Mouse (Mus musculus): ENCODE measurements around the gene Scube1. TPM values are rescaled to one million over a fixed set of nuclear protein-coding genes. Genes with fewer than 3 reads are reported as not detected.
A peak's percentile ranks its signal among the peaks of the same experiment; 100 is the strongest.

Gene Scube1
- polyA plus RNA-seq, 2 experiments from 2014 or later: not detected

DNA sequence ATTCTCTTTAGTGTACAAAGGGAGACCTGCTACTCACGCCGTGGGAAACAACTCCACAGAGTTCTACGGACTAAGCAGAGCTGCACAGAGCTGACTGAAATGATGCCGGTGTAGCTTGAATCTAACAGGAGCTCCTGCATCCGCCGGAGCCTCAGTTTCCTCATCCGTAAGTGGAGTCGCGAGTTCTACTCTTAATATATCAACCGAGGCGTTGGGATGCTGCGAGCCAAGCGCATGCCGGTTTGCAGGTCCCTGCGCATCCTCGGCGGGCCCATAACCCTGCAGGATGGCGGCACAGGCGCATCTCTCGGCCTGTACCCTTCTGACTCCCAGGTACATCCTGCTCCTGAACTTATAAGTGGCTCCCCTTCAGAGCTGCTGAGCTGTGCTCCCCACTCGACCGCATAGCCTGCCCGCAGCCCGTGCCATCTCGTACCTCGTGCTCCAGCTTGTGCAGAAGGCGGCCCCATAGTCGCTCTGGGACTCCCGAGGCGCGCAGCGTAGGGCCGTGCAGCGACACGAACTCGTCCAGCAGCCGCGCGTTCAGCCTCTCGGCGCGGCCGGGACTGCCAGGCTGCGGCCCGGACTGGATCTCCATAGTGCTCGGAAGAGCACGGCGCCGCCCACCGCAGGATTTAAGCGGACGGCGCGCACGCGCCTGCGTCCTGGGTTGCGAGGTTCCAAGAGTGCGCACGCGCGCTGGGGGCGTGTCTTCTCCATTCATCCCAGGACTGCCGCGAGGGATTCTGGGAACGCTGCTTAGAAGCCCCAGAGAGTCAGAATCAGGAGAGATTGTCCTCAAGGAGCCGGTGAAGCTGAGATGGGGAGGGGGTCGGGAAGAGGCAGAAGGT, 130.1 kb downstream of the Scube1 start, which contains the start of gene Ttll12:
TSS of gene Ttll12 (minus strand) at position 645 of the 851 bp plus-strand sequence.
- ATAC-seq: peak; percentile 88

DNA sequence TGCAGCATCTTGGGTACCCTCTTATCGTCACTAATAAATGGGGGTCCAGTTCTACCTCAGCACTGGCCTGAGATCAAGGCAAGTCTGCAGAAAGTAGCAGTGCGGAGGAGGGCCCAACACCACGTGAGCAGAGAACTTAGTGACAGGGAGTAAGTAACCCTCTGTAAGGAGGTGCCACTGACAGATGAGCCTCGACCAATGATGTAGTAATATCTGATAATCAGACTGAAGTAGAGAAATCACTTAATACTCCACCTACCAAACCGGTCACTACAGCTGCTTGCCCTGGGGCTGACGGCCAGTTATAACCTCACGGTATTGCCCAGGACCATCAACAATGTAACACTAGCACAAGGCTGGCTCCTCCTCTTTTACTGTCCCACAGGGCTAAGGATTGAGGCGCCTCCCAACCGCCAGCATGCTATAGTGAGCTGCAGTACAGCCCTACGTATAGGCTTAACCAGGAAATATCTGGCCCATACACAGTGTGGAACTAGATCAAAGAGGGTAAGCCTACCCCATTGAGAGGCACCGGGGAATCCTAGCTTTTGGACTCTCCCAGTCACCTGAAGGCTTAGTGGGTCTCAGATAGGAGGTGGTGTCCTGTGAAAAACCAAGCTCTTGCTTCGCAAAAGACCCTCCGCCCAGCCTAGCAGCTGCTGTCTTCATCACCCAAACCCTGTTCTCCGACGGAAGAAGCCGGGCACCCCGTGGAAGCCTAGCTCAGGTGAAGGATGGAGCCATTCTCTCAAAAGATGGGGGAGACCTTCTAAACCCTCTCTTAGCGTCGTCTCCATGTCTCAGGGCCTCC, 130.9 kb downstream of the Scube1 start:
- no peak for ATAC-seq

DNA sequence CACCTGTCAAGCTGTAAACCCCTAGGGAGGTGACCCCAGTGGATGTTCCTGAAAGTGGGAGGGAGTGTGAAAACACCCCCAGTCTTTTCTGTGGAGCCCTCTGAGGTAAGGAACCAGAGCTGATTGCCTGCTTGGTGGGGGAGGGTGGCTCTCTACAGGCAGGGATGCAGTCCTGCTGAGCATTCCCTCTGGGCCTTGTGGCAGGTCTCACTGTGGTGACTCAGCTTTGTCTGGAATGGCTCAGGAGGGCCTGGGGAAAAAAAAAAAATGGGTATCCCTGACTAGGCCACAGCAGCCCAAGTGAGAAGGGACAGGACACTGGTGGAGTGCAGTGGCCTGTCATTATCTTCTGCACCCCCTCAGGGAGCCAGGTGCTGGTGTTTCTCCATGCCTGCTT, 131.6 kb downstream of the Scube1 start:
- no peak for ATAC-seq

DNA sequence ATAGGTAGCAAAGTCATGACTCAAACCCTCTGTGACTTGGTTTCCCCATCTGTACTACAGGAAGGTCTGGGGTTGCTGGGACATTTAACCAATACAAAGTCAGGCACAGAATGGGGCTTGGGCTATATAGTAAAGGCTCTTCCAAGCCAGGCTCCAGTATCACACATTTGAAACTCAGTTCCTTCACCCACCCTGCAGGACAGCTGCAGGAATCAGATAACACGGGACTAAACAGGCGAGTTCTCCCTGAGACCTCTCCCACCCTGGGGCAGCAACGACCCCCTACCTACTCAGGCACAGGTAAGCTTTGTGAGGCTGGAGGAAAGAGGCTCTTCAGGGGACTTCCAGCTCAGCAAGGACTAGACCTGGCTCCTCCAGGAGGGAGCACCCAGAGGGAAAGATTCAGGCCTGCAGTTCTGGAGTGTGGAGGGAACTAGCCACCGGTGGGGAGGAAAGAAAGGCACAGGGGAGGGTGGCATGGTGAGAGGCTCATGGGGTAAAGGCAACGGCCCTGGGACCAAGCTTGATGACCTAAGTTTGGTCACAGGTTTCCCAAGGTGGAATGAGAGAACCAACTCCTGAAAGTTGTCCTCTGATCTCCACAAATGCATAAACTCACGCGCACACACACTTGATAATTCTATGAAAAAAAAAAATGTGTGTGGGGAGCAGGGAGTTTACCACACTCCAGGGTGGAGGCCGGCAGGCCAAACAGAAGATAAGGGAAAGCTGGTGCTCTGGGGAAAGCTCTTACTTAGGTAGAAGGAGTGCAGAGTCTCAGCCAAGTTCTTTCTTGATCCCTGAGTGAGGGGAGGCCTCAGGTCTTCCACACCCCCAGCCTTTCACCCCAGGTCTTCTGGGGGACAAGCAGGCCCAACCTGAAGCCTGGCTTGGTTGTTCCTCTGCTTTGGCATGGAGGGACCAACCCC, 132.3 kb downstream of the Scube1 start:
- ATAC-seq: no peak

DNA sequence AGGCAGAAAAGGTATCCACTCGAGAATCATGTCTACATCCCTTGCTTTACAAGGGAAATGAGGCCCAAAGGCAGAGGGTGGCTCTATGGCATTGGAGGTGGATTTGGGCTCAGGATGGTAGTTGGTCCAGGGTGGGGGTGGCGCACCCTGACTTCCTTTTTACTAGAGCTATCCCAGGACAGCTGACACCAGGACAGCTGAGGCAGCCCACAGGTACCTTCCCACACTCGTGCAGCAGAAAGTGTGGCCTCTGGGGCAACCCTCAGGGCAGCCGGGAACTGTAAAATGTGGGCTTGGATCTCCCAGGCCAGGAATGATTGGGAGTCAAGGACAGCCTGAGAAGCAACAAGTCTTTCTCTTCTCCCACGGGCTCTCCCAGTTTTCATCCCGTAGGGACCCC, 133.1 kb downstream of the Scube1 start:
- ATAC-seq: no peak

DNA sequence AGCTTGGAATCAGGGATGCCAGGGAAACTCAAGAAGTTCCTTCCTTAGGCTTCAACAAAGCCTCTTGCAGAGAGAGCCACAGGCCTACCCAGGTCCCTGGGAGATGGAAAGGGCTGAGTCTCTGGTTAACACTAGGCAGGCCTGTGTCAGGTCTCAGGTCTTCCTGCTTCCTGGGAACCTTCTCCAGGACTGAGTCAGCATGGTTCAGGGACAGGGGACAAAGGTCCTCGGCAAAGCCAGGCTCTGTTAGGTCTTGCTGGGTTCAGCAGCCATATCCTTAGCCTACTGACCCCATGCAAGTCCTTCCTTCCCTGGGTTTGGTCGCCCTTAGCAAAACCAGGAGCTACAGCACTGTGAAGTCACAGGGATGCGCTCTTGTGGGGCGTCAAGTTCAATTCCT, 134.0 kb downstream of the Scube1 start:
- ATAC-seq: no peak

DNA sequence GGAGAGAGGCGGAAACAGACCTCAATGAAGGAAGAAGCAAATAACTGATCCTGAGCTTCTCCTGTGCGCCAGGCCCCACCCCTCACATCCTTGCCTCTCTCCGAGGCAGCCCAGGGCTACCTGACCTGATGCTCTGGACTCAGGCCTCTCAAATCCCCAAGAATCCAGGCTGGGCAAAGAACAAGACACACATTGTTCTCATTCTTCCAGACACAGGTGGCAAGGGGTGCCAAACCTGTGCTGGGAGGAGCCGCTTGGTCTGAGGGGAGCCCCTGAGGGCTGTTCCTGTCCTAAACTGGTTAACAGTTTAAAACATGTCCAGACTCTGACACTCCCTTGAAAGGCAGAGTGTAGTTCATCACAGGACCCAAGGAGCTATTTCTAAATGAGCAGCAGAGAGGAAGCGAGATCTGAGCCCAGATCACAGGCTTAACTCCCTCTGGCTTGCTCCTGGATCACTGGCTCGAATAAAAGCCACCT, 140.0 kb downstream of the Scube1 start:
- no peak for ATAC-seq

DNA sequence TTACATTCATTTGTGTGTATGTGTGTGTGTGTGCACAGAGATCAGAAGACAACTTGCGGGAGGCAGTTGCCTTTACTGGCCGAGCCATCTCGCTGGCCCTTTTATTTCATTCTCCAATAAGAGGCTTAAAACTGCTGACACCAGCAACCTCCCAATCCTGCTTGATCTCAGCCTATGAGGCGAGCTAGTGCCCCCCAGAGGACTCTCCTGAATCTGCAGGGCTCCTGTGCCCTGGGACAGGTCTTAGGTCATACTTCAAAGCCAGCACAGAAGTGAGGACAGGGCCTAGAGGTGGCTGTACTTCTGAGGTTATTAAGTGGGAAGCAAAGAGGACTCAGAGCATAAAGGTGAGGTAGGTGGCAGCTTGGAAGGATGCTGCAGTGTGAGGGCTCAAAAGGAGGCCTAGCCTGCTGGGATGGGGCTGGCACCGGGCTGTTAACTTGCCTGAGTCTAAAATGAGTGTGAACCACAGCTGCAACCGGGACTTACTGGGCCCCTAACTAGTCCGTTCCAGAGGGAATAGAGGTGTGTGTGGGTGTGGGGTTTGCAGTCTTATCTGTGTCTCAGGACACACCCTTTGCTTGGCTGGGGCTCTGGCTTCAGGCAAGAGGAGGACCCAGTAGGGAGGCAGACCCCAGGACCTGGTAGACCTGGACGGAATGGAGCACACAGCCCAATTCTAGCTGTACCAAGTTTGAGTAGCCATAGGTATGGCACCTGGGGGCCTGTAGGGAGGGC, 141.2 kb downstream of the Scube1 start:
- no peak for ATAC-seq

DNA sequence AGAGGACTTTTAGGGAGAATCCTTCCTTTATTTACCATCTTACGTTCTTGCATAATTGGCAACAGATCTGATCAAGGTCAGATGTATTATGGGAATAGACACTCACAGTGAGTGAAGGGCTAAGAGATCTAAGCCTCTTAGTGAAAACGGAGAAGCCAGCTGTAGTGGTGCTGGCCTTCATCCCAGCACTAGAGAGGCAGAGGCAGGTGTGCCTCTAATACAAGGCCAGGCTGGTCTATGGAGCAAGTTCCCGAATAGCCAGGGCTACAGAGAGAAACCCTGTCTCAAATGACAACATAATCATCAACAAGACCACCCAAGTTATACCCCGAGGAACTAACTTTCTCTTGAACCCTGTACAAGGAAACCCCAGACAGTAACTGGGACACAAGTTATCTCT, 141.9 kb downstream of the Scube1 start:
- ATAC-seq: no peak

DNA sequence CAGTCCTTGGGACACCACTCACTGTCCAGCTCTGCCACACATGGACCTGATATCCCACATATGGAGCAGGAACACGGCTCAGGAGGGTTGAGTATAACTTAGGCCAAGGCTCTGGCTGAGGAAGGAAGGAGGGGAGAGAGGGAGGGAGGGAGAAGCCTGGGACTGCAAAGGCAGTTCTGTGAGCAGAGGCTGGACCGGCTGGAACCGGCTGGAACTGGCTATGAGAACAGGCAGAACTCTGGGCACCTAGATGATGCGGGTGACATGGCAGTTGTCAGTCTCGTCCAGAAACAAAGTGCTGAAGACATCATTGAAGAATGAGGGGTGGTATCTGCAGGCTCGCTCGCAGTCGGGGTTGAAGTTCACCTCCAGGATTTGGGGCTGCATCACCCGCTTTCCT, 148.2 kb downstream of the Scube1 start:
- no peak for ATAC-seq

DNA sequence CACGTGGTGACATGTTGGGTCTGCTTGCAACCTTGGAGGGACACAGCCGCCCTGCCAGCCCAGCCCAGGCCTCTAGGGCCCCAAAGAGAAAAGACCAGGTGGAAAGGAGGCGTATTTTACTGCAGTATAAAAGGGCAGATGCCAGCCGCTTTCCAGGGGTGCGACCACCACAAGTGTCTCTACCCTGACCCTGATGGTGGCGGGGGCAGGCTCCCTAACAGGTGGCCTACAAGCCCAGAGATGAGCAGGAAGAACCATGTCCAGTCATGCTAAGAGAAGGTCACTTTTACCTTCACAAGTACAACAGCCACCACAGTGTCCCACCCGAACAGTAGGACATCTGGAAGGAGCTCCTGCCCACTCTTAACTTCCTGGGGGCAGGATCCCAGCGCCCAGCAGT, 149.3 kb downstream of the Scube1 start:
- no peak for ATAC-seq

DNA sequence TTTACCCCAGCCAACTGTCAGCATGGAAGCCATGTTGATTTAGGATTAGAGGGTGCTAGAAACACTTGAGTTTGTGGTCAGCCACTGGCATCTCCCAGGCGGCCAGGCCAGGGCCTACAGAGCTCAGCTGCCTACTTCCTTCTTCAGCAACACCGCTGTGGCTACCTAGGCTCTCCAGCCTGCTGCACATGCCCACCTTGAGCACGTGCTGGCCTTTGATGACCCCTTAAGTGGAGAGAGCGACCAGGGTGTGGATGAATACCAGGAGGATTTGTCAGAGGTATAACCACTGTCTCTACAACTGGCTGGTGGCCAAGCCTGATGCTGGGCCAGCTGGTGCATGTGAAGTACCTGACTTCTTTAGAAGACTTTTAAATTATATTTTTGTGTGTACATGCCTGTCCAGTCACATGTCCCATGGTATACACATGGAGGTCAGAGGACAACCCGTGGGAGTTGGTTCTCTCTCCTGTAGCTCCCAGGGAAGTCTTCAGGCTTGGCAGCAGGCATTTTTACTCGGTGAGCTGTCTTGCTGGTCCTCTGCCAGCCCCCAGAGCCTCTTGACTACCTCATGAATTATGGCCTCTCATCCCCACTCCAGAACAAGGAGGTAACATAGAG, 150.0 kb downstream of the Scube1 start:
- no peak for ATAC-seq

DNA sequence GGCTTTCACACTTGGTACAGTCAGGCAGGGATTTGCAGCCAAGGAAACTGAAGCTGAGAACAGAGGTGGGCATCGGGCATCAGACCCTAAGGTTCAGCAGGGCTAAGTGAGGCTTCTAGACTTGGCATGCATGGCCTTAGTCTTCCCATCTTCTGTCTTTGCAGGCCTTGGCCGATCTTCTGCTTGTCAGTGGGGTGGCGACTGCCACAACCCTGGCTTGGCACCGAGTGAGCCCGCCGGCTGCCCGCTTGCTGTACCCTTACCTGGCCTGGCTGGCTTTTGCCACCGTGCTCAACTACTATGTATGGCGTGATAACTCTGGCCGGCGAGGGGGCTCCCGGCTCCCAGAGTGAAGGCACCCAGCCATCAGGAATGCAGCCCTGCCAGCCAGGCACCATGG, 151.2 kb downstream of the Scube1 start:
- no peak for ATAC-seq

DNA sequence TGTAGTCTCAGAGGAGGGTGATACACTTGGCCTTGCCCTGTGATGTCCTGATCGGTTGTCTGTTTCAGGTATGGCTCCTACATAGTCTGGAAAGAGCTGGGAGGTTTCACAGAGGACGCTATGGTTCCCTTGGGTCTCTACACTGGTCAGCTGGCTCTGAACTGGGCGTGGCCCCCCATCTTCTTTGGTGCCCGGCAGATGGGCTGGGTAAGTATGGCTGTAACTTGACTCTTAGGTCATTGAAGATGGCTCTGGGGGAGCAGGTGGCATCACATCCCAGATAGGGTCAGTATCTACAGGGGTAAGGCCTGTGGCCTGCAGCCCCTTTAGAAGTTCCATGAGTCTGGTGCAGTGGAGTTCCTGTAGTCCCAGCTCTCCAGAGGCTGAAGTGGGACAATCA, 152.7 kb downstream of the Scube1 start:
- no peak for ATAC-seq

DNA sequence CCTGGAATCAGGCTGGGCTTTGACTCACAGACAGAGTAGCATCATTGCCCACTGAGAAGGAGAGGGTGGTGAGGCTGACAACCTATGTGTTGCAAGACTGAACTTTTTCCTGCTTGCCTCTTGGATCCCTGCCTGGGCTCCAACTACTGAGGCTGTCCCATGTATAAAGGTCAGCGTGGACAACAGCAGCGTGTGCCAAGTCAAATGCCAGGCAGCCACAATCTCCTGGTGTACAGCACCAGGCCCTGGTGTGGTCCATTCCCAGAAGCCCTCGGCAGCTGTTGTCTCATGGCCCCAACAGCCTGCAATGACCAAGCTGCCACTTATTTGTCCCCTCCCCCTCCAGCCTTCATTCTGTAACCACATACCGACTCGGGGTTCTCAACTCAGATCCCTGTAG, 153.2 kb downstream of the Scube1 start:
- ATAC-seq: no peak

DNA sequence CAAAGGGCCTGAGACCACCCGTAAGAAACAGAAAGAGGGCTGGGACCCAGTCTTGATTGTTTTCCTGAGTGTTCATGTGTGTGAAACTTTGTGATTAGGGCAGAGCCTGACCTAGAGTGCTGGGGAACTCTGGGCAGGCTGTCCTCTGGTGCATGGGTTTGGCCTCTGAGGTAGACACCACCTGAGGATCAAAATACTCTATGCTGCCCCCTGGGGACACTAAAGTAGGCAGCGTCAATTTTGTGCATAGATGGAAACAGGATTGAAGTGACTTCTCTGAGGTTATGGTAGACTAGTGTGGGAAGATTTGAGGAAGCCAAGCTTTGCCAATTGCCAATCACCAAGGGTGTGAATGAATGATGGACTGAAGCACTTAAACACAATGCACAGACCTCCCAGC, 154.2 kb downstream of the Scube1 start:
- no peak for ATAC-seq

DNA sequence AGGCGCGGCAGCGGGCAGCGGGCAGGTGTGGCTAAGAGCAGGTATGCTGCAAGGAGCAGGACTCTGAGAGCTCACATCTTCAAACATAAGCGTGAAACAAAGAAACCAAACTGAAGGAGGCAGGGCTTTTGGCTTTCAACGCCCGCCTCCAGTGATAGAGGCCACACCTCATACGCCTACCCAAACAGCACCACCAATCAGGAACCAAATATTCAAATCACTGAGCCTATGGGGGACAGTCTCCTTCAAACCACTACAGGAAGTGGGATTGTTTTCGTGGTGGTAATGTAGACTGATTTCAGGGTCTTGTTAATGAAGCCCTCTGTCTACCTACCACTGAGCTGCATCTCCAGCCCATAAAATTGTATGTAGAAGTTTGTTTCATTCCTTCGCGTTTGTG, 155.1 kb downstream of the Scube1 start:
- ATAC-seq: peak; percentile 63

DNA sequence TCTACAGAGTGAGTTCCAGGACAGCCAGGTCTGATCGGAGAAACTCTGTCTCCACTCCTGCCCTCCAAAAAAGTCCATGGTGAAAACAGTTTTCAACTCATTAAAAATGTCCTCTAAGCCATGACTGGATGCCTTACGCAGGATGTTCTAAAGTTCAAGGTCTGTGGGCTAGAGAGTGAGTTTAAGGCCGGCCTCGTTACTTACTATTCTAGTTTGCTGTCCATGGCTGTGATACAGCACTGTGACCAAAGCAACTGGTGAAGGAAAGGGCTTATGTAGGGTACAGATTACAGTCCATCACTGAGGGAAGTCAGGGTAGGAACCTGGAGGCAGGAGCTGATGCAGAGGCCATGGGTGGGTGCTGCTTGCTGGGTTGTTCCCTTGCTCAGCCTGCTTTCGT, 156.3 kb downstream of the Scube1 start:
- no peak for ATAC-seq

DNA sequence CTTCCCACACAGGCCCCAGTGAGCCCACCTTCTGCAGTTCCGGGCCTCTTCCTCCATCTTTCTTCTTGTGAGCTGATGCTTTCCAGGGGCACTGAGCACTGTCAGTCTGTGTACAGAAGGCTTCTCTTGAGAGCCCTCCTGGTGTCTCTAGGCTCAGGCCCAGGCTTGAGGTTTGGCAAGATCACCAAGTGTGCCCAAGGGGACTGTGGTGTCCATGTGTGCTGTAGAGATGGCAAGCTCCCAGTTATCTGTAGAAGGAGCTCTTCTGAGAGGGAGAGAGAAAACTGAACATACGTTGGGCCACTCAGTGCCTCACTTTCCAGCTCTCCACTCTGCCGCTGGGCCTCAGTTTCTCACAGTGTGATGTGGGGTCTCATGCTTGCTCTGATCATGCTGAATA, 157.1 kb downstream of the Scube1 start:
- ATAC-seq: no peak

DNA sequence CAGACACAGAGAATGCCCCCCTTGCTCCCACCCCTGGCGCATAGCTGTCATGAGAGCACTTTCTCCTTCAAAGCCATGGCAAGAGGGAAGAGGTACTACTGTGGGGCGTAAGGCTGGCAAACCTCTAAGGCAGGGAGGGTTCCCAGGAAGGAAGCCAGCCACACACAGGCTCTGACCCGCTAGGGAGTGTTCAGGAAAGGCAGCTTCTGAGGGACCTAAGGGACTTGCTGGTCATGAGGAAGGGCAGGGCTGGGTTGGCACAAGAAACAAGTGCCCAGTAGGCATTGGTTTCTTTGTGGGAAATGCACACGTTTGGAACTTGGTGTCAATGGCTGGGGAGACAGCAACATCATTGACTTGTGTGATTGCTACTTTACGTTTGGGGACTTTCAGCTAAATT, 158.8 kb downstream of the Scube1 start:
- ATAC-seq: no peak

DNA sequence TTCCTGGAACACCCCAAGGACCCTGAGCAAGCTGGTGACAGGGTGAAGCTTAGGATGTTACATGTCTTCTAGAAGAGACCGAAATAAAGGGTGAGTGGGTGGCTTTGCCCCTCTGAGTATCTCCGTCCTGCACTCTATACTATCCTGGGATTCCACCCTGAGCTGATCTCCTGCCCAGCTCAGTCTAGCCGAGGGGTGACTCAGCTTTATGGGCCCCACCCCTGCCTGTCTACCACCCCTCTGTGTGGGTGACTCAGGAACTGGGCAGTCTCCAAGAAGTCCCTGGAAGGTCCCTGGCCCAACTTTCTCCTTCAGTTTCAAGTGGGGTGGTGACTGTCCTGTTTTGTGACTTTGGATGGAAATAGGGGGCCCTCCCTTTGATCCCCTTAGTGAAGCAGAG, 159.4 kb downstream of the Scube1 start:
- ATAC-seq: no peak

All from CD4-positive, CD25-positive, alpha-beta regulatory T cell, adult 4 months (primary cell).